Mouse (Mus musculus) ES-Bruce4 (cell line): ENCODE data around the gene Dcaf6.

Experiments
- CTCF ChIP-seq: IDR thresholded peaks from one replicate; pipeline ENCODE4 v1.8.1; 2011; ENCODE audit warnings: low read depth, low read length
- EP300 ChIP-seq: IDR thresholded peaks from 2 replicates; pipeline ENCODE4 v1.6.1; 2011; ENCODE audit warnings: low read depth, low read length; ENCODE audit not compliant: insufficient read depth
- POLR2A ChIP-seq: IDR thresholded peaks from one replicate; pipeline ENCODE4 v1.8.1; 2011; ENCODE audit warnings: low read length; ENCODE audit not compliant: insufficient read depth

DNA sequence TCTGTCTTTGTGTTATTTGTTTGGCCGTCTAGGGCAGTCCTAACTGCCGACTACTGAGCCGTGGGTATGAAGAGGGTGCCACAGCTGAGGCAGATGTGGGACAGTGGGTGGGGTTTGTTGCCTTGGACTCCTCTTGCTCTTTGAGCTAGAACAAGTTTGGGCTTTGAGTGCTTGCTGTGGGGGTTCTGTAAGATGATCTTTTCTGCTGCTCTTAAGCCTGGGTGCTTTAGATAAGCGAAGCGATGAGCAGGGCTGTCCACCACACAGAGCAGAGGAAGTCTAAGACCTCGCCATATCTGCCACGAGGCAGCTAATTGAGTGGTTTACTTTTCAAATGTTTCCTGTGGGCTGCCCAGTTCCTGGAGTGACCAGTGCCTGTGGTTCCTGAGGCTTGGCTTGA, 137.3 kb downstream of the Dcaf6 start:
- TF ChIP-seq POLR2A: no peak
- no peak for TF ChIP-seq CTCF
- no peak for TF ChIP-seq EP300
